Mouse (Mus musculus): ENCODE measurements at regions not wholly inside any gene's neighbourhood (a gene's known extent, or its start where the extent isn't known, plus 50 kb on each side); places are given as distances from the start of the nearest gene placed in this dataset.

DNA sequence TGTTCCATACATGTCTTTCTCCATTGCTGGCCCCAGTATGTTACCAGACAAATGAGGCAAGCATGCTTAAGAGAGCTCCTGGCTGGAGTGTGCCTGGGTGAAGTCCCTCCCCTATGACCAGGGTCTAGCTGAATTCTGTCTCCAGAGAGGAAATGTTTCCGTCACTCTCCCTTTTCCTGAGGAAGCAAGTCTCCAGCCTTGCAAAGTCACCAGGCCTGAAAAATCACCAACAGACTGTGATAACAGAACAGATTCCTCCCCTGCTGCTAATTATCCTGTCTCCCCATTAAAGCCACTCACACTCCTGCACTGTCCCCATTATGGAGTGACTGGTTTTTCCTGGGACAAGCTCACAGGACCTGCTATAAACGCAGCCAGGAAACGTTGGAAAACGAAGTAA is 303.2 kb upstream of the Jag1 start:
- TF ChIP-seq POLR2A (IDR thresholded peaks at IDR 0.05; ENCODE audit: low read depth, low read length) (no peak), CTCF (IDR thresholded peaks at IDR 0.05; ENCODE audit: extremely low read depth, insufficient read depth, insufficient read length, insufficient replicate concordance) (no peak)
